Mouse (Mus musculus): ENCODE measurements around the gene Ttc21b. TPM values are rescaled to one million over a fixed set of nuclear protein-coding genes. Genes with fewer than 3 reads are reported as not detected.

Ttc21b gene
- 11.8 TPM for polyA plus RNA-seq (2014; fragmentation: Illumina TruSeq; extraction: RNeasy Lipid Tissue Mini Kit (QIAGEN cat#74804); ENCODE audit: low read depth, low replicate concordance)

GRCm38 (mm10) chr2:66256220-66257131 lies at the start of gene Ttc21b:
TSS of gene Ttc21b (minus strand) at chr2:66256617.

Other genes starting within 250 kb of the Ttc21b start
- gene Galnt3, start 131.6 kb downstream of the Ttc21b start, polyA plus RNA-seq (2014; fragmentation: Illumina TruSeq; extraction: RNeasy Lipid Tissue Mini Kit (QIAGEN cat#74804); ENCODE audit: low read depth, low replicate concordance): 115 TPM
- 0.09 TPM for gene Scn1a, start 184.2 kb upstream of the Ttc21b start, polyA plus RNA-seq (2014; fragmentation: Illumina TruSeq; extraction: RNeasy Lipid Tissue Mini Kit (QIAGEN cat#74804); ENCODE audit: low read depth, low replicate concordance)